Mouse (Mus musculus) liver, adult (tissue): ENCODE measurements around the gene Aif1.

Experiments used
- GATA4 ChIP-seq: IDR thresholded peaks from 2 replicates; pipeline ENCODE4 v1.6.1; 2014; ENCODE audit warnings: mild to moderate bottlenecking, low read length; ENCODE audit not compliant: insufficient replicate concordance

The Aif1 gene

GRCm38 (mm10) chr17:35121871-35122303 lies 54.0 kb downstream of the Aif1 start, which contains the start of gene Csnk2b:
TSS of gene Csnk2b (minus strand) at chr17:35122053.
- TF ChIP-seq GATA4: no peak

DNA sequence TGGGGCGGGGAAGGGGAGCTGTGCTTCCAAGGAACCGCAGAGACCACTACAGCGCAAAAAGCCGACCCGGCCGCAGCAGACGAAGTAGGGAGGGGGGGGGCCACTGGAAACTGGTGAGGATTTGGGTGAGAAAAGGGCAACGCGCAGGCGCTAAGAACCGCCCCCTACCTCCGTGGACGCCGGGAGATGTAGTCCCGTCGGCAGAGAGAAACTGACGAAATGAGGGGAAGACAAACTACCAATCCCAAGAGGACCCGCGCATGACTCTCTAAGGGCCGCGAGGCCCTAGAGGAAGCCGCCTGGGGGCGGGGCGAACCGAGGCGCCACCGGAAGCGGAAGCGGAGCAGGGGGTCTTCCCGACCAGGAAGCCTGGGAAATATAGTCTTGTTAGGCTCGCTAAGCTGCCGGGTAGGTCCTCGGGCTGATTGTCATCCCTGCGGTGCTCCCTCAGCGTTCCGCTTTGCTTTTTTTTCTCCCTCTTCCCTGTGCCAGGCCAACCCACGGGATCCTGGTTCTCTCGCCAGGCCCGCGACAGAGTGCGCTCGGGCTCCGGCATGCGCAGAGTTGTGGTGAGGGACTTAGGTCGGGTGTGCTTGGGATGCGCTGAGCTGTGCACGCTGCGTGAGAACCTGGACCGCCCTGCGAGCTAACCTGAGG lies 54.6 kb downstream of the Aif1 start, which contains the start of gene Gpank1:
Gene Gpank1, plus strand, starts transcription at position 313 of the 657 bp plus-strand sequence.
- TF ChIP-seq GATA4: no peak
